In the genomic region with DNA sequence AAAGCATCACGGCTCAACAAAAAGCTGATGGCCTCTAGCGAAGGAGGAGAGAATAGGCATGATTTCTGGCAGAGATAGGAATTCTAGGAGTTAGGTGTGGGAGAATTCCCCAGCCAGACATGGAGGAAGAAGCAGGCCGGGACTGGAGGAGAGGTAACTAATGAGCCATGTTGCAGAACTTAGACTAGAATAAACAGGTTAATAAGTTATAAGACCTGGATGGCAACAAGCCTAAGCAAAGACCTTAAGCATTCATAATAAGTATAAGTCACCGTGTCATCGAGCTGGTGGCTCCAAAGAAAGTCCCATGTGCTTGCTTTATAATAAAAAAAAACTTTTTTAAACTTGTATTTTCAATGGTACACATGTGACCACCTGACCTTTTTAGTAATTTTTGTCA, we compare ENCODE assay signal across 17 mouse cellular contexts.
"Had no signal": no experiment of that assay in that cellular context is flagged by ENCODE, and none has a peak within 500 bp of the region (broad histone marks: within the 10 kb centered on the region; RNA-seq: fewer than 3 reads in every experiment).

No protein-coding gene starts in this region.

- DNase-seq: liver, postnatal 0 days; lung, adult 2 months; lung, postnatal 14 days; lung, postnatal 36 days; right cerebral cortex, postnatal 14 days; thymus, adult 2 months; thymus, postnatal 25 days; thymus, postnatal 4 days had no signal

- H3K27ac ChIP-seq: lung, embryonic 15.5 days; macrophage; midbrain, embryonic 12.5 days; midbrain, embryonic 15.5 days; neural tube, embryonic 12.5 days; stomach, embryonic 15.5 days; stomach, postnatal 0 days had no signal

- H3K4me1 ChIP-seq: lung, embryonic 15.5 days; midbrain, embryonic 12.5 days; midbrain, embryonic 15.5 days; neural tube, embryonic 12.5 days; stomach, embryonic 15.5 days had no signal

- H3K36me3 ChIP-seq: lung, embryonic 15.5 days; midbrain, embryonic 12.5 days; midbrain, embryonic 15.5 days; neural tube, embryonic 12.5 days; stomach, embryonic 15.5 days had no signal

- H3K9ac ChIP-seq: liver, postnatal 0 days; lung, embryonic 15.5 days; midbrain, embryonic 12.5 days; midbrain, embryonic 15.5 days; neural tube, embryonic 12.5 days; stomach, embryonic 15.5 days had no signal

- ATAC-seq: liver, postnatal 0 days; lung, postnatal 0 days; midbrain, embryonic 15.5 days had no signal

- H3K9me3 ChIP-seq: lung, embryonic 15.5 days; midbrain, embryonic 12.5 days; midbrain, embryonic 15.5 days; neural tube, embryonic 12.5 days; stomach, embryonic 15.5 days had no signal

- H3K27me3 ChIP-seq: lung, embryonic 15.5 days; megakaryocyte, embryonic 14.5 days; midbrain, embryonic 12.5 days; midbrain, embryonic 15.5 days; neural tube, embryonic 12.5 days; stomach, embryonic 15.5 days had no signal

- H3K4me2 ChIP-seq: lung, embryonic 15.5 days; midbrain, embryonic 12.5 days; midbrain, embryonic 15.5 days; neural tube, embryonic 12.5 days; stomach, embryonic 15.5 days had no signal

- H3K4me3 ChIP-seq: lung, embryonic 15.5 days; megakaryocyte, embryonic 14.5 days; midbrain, embryonic 12.5 days; midbrain, embryonic 15.5 days; neural tube, embryonic 12.5 days; stomach, embryonic 15.5 days had no signal
